Mouse (Mus musculus): ENCODE measurements around the gene Bcl2. TPM values are rescaled to one million over a fixed set of nuclear protein-coding genes. Genes with fewer than 3 reads are reported as not detected.

Gene Bcl2
- polyA plus RNA-seq, 1 experiment: 5.3 TPM

DNA sequence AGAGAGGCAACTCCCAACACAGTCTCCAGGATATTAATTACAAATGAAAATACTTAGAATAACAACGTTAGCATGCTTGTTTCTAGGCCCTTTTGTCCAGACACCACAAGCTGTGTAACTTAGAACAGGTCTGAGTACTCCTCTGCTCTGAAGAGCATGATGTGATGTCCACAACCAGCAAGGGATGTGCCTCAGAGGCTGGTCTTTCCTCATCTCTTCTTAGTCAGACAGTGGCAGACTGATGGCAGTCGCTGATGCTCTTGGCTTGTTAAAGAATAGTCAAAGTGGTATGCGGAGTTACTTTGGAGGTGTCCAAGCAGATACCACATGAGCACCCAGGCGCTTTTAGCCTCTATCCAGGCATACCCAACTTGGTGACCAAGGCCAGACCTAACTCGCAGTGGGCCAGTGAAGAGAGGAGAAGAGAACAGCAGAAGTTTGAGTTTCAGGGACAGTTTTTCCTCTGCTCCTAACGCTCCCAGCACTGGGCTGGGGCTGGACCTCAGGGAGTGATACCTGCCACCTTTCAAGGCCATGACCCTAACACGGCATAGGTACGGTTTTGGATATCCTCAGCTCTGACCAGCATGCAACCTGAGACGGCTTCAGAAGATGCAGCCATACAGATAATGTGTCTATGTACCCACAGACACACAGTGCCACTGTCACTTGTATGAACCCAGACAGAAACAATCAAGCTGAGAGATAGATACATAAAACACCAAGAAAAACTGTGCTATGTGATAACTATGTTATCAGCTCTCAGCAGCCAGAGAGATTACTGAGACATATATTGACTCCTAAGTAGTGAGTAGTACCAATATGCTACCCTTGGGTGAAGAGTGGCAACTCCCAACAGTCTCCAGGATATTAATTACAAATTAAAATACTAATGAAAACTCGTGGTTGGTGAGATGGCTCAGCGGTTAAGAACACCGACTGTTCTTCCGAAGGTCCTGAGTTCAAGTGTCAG lies 1.3 kb upstream of the Bcl2 start:
- no peak for TF ChIP-seq CTCF (IDR thresholded peaks at IDR 0.05; ENCODE audit: borderline replicate concordance, insufficient read depth, low read length)
- TF ChIP-seq POLR2A (IDR thresholded peaks at IDR 0.05; ENCODE audit: low read depth, low read length): no peak
- peaks cover 15% of the 10 kb centered on the region for H3K4me1 ChIP-seq (ENCODE audit: control insufficient read depth, insufficient read depth, low read length)
- no peak overlapping the region for H3K4me3 ChIP-seq (ENCODE audit: insufficient read depth, low read length)
- H3K27ac ChIP-seq (ENCODE audit: insufficient read depth, low read length): no peak overlapping the region

DNA sequence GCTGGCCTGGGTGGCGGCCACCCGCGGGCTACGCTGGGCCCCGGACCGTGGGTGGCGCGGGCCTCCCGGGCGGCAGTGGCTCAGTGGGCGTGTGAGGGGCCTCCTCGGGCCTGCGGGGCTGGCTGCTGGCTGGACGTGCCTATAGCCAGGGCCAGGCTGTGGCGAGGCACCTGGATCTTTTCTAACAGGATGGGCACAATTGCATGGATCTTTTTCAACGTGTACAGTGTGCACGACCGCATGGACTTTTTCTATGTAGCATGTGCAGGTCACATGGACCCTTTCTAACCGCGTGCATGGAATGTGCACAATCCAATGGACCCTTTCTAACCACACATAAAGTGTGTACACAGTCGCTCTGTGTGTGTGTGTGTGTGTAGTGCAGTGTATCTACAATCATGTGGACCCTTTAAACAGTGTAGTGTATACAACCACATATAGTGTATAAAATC lies 482 bp upstream of the Bcl2 start:
- H3K4me3 ChIP-seq (ENCODE audit: insufficient read depth, low read length): peak overlapping the region; percentile 32
- TF ChIP-seq POLR2A (IDR thresholded peaks at IDR 0.05; ENCODE audit: low read depth, low read length) (no peak), CTCF (IDR thresholded peaks at IDR 0.05; ENCODE audit: borderline replicate concordance, insufficient read depth, low read length) (no peak)
- H3K4me1 ChIP-seq (ENCODE audit: control insufficient read depth, insufficient read depth, low read length): peaks cover 15% of the 10 kb centered on the region
- H3K27ac ChIP-seq (ENCODE audit: insufficient read depth, low read length): 0 out of 2 replicates have a peak overlapping the region, but pooled peaks have one; percentile 9

DNA sequence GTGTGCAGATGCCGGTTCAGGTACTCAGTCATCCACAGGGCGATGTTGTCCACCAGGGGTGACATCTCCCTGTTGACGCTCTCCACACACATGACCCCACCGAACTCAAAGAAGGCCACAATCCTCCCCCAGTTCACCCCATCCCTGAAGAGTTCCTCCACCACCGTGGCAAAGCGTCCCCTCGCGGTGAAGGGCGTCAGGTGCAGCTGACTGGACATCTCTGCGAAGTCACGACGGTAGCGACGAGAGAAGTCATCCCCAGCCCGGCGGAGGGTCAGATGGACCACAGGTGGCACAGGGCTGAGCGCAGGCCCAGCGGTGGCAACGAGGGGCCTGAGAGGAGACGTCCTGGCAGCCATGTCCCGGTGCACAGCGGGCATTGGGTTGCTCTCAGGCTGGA lies 1.7 kb downstream of the Bcl2 start:
- Histone ChIP-seq H3K27ac (ENCODE audit: insufficient read depth, low read length) (no peak overlapping the region), H3K4me1 (ENCODE audit: control insufficient read depth, insufficient read depth, low read length) (peaks cover 3% of the 10 kb centered on the region; the same call in 1 of the 2 replicates)

DNA sequence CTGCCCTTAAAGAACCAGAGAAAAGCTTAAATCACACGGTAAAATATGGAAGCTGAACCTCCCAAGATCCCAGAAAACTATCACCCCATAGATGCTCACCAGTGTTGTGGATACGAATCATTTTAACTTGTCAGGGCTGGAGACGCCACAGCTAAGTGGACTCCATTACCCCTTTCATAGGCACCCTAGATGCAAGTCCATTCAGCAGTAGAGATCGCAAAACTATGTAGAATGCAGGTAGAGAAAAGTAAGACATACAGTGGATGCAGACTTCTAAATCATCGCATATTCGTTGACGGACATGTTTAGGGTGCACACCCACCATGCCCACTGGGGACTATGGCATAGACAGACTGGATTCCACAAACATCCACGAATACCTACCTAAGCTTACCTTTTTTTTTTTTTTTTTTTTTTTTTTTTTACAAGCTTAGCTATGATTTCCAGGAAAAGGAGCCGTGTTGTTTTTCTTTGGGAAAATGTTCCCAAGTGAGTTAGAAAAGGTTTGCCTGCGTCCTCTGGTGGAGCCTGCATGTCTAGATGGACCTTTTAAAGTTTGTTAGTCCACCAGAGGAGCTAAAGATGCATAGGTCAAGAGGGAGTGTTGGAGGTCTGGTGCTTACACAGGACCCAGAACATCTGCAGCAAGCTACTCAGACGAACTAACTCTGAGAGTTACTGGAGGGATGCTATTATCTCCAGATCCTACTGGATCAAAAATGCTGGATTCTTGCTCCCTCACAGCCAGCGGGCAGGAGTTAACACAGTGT lies 2.5 kb downstream of the Bcl2 start:
- no peak overlapping the region for H3K27ac ChIP-seq (ENCODE audit: insufficient read depth, low read length)
- peak overlapping the region; percentile 79 for H3K4me3 ChIP-seq (ENCODE audit: insufficient read depth, low read length)

More for the DNA sequence above, 1.7 kb downstream of the Bcl2 start:
- peak overlapping the region; percentile 79 for H3K4me3 ChIP-seq (ENCODE audit: insufficient read depth, low read length)
- no peak for TF ChIP-seq POLR2A (IDR thresholded peaks at IDR 0.05; ENCODE audit: low read depth, low read length)
- TF ChIP-seq CTCF (IDR thresholded peaks at IDR 0.05; ENCODE audit: borderline replicate concordance, insufficient read depth, low read length): peak; percentile 93

DNA sequence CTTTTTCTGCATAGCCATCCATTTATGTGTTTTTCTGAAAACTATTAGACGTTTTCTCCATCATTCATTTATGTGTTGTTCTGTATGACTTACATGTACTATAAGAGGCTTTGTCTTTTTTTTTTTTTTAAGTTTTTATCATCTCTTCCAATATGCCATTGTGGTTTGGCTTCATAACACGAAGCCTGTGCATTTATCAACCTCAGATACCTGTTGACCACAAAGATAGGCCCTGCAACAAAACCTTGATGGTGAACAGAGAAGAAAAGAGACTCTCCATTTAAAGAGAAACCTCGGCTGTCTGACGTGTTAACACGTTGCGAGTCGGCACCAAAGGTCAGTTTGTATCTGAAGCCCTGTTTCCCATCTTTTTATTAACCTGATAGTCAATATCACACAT lies 3.9 kb downstream of the Bcl2 start:
- Histone ChIP-seq H3K27ac (ENCODE audit: insufficient read depth, low read length) (no peak overlapping the region), H3K4me3 (ENCODE audit: insufficient read depth, low read length) (no peak overlapping the region), H3K4me1 (ENCODE audit: control insufficient read depth, insufficient read depth, low read length) (peaks cover 3% of the 10 kb centered on the region; the same call in 1 of the 2 replicates)
- no peak for TF ChIP-seq CTCF (IDR thresholded peaks at IDR 0.05; ENCODE audit: borderline replicate concordance, insufficient read depth, low read length)
- TF ChIP-seq POLR2A (IDR thresholded peaks at IDR 0.05; ENCODE audit: low read depth, low read length): no peak

More for the DNA sequence above, 2.5 kb downstream of the Bcl2 start:
- H3K4me1 ChIP-seq (ENCODE audit: control insufficient read depth, insufficient read depth, low read length): peaks cover 3% of the 10 kb centered on the region; the same call in 1 of the 2 replicates
- TF ChIP-seq CTCF (IDR thresholded peaks at IDR 0.05; ENCODE audit: borderline replicate concordance, insufficient read depth, low read length) (no peak), POLR2A (IDR thresholded peaks at IDR 0.05; ENCODE audit: low read depth, low read length) (no peak)

DNA sequence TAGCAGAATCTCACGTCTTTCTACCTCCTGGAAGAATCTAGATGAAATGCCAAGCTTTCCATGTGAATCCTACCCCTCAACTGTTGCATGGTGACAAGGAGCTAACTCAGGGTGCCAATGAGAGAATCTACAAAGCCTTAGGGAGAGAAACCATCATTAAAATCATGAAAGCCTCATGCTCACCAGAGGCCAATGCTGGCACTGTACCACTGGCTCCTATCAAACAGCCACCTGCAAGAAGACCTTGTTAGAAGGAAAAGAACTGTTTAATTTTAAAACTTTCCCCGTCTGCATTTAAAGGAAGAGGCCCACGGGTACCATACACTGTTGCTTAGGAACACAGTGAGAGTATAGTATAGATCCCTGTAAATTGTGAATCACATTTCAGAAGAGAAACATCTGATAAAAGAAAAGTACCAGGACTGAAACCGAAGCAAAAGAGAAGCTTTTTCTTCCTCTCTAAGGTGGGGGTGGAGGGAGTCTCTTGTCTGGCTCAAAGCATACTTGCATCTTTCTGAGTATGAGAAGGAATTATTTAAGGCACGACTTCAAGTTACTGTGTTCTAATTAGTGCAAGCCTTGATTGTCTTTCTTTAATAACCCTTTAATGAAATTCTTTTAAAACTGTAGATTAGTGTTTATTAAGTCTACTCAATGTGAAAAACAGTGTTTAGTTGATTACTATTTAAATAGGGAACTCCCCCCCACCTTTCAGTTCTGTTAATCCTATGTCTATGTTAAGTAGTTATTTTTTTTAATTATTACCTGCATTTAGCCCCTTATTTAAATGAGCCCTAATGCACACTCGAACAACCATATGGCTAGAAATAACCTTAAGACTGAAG lies 6.8 kb downstream of the Bcl2 start:
- Histone ChIP-seq H3K4me3 (ENCODE audit: insufficient read depth, low read length) (no peak overlapping the region), H3K4me1 (ENCODE audit: control insufficient read depth, insufficient read depth, low read length) (peaks cover 3% of the 10 kb centered on the region), H3K27ac (ENCODE audit: insufficient read depth, low read length) (no peak overlapping the region)
- no peak for TF ChIP-seq CTCF (IDR thresholded peaks at IDR 0.05; ENCODE audit: borderline replicate concordance, insufficient read depth, low read length)
- TF ChIP-seq POLR2A (IDR thresholded peaks at IDR 0.05; ENCODE audit: low read depth, low read length): no peak

DNA sequence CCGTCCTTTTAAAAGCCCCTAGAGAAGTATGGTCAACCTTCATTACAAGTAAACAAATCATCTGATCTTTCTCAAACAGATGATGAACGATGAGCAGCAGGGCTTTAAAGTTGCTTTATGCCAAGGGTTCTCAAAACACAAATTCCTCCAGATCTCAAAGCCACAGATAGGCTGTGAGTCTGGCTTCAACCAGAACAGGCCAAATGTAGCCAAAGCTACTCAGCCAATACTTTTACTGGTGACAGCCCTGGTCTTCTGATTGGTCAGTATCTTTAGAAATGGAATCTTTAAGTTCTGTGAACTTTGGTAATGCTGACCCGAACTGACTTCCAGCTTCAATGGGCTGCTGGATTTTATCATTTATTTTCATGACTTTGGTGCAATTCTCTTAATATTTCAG lies 10.9 kb downstream of the Bcl2 start:
- no peaks in the 10 kb centered on the region; the same call in 1 of the 2 replicates for H3K4me1 ChIP-seq (ENCODE audit: control insufficient read depth, insufficient read depth, low read length)
- TF ChIP-seq POLR2A (IDR thresholded peaks at IDR 0.05; ENCODE audit: low read depth, low read length): no peak
- no peak overlapping the region for H3K27ac ChIP-seq (ENCODE audit: insufficient read depth, low read length)
- no peak overlapping the region for H3K4me3 ChIP-seq (ENCODE audit: insufficient read depth, low read length)

DNA sequence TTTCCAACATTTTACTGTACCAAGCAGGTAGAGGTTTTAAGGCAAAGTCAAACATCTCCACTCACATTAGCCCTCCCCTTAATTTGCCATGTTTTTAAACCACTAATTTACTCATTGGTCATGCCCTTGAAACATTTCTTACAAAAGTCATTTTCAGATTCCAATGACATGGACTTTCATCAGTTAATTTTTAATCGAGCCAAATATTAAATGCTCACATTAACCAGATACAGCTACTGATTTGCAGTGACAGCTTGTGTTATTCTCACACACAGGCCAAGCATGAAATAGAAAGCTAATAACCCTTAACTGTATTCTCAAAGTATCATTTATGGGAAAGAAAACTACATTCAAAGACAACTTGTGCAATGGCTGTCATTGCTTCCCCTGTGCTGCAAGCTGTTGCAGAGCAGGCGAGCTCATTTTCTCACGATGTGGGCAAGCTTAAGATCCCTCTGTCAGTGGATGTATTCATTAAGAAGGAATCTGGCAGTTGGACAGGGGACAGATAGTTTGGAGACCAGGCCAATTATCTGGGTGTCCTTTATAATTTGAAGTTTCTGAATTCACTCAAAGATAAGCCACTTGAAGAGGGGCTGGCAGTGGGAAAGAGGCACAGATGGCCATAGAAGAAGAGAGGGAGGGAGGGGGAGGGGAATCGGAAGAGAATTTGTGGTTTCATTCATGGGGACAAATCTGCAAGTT lies 11.5 kb downstream of the Bcl2 start:
- Histone ChIP-seq H3K4me3 (ENCODE audit: insufficient read depth, low read length) (no peak overlapping the region), H3K27ac (ENCODE audit: insufficient read depth, low read length) (no peak overlapping the region), H3K4me1 (ENCODE audit: control insufficient read depth, insufficient read depth, low read length) (no peaks in the 10 kb centered on the region; the same call in 1 of the 2 replicates)
- TF ChIP-seq POLR2A (IDR thresholded peaks at IDR 0.05; ENCODE audit: low read depth, low read length): no peak
- no peak for TF ChIP-seq CTCF (IDR thresholded peaks at IDR 0.05; ENCODE audit: borderline replicate concordance, insufficient read depth, low read length)
